Mouse (Mus musculus) spleen, adult 2 months (tissue): ENCODE data around the gene Lpcat1.

ENCODE experiments used
- CTCF ChIP-seq: fragments of 200-500 bp; IDR thresholded peaks from 2 replicates; pipeline ENCODE4 v1.5.1; 2011; ENCODE audit warnings: mild to moderate bottlenecking, inconsistent platforms; ENCODE audit not compliant: insufficient read depth, insufficient read length, insufficient replicate concordance; ENCODE audit errors: extremely low read depth
- POLR2A ChIP-seq: fragments of 200-500 bp; IDR thresholded peaks from 2 replicates; pipeline ENCODE4 v1.6.1; 2011; ENCODE audit warnings: low read depth, low read length, inconsistent platforms

GRCm38 (mm10) chr13:73508817-73509550, 42.0 kb downstream of the Lpcat1 start:
- TF ChIP-seq POLR2A (no peak), CTCF (no peak)
